Mouse (Mus musculus) heart, embryonic 14.5 days (tissue): ENCODE results near the gene Vdac1. TPM values are rescaled to one million over a fixed set of nuclear protein-coding genes. Genes with fewer than 3 reads are reported as not detected.
"Not testable (repeated sequence)": the region's sequence is repeated elsewhere in the genome, so short reads cannot be mapped to it uniquely, and the experiment has no call there.

ENCODE experiments used
- ATAC-seq: fragments of 200-750 bp; cut with Nextera tagmentation; 2 replicates; pipeline ENCODE4 v1.8.0; 2017; ENCODE audit warnings: low read depth, moderate TSS enrichment; ENCODE audit not compliant: insufficient number of reproducible peaks, insufficient read depth, low FRiP score
- H3K27ac ChIP-seq, 2 experiments: fragments of 200-500 bp in 1 of 2; fragments of 300-500 bp in 1 of 2; sonication (generic) in 1 of 2; replicated peaks in 1 of 2; 2 replicates each; pipeline ENCODE4 v1.5.1; 2012 to 2014; ENCODE audit warnings: low read depth in 2 of 2, low read length in 2 of 2, control low read depth in 1 of 2, mild to moderate bottlenecking in 1 of 2, mixed read lengths in 1 of 2; ENCODE audit not compliant: control insufficient read depth in 1 of 2, insufficient read depth in 1 of 2
- H3K27me3 ChIP-seq: fragments of 300-500 bp; sonication (generic); 2 replicates; pipeline ENCODE4 v1.6.1; 2014; ENCODE audit warnings: mild to moderate bottlenecking, low read length, control low read depth; ENCODE audit not compliant: control insufficient read depth, insufficient read depth
- H3K36me3 ChIP-seq: fragments of 300-500 bp; sonication (generic); 2 replicates; pipeline ENCODE4 v1.6.1; 2014; ENCODE audit warnings: mild to moderate bottlenecking, control low read depth, low read length, mixed read lengths; ENCODE audit not compliant: control insufficient read depth, insufficient read depth
- H3K4me1 ChIP-seq, 2 experiments: fragments of 200-500 bp in 1 of 2; fragments of 300-500 bp in 1 of 2; sonication (generic) in 1 of 2; 2 replicates each; pipeline ENCODE4 v1.6.1; 2012 to 2014; ENCODE audit warnings: low read length in 2 of 2, control low read depth in 1 of 2, mixed read lengths in 1 of 2; ENCODE audit not compliant: control insufficient read depth in 2 of 2, insufficient read depth in 2 of 2
- H3K4me2 ChIP-seq: fragments of 300-500 bp; sonication (generic); 2 replicates; pipeline ENCODE4 v1.6.1; 2014; ENCODE audit warnings: mild to moderate bottlenecking, low read length
- H3K4me3 ChIP-seq, 2 experiments: fragments of 200-500 bp in 1 of 2; fragments of 300-500 bp in 1 of 2; sonication (generic) in 1 of 2; 2 replicates each; pipeline ENCODE4 v1.5.1; 2012 to 2014; ENCODE audit warnings: low read length in 2 of 2, mild to moderate bottlenecking in 2 of 2, control low read depth in 1 of 2, low read depth in 1 of 2, moderate library complexity in 1 of 2; ENCODE audit not compliant: control insufficient read depth in 1 of 2, insufficient read depth in 1 of 2
- H3K9ac ChIP-seq: fragments of 300-500 bp; sonication (generic); 2 replicates; pipeline ENCODE4 v1.6.1; 2014; ENCODE audit warnings: mild to moderate bottlenecking, low read length
- H3K9me3 ChIP-seq: fragments of 300-500 bp; sonication (generic); 2 replicates; pipeline ENCODE4 v1.6.1; 2016; ENCODE audit warnings: low read length, control low read depth; ENCODE audit not compliant: control insufficient read depth
- WGBS: fragments of 180-500 bp; shearing (Covaris S2); extraction: QIAGEN DNeasy Blood & Tissue Kit; methylation state at CpG from one replicate; pipeline ENCODE4 v1.1.7; 2014; 5-methylcytosine and 5-hydroxymethylcytosine counted together
- polyA plus RNA-seq: library from polyadenylated mRNA; unstranded; fragments of >200 nt; fragmentation: Nextera tagmentation; extraction: Ambion mirVana; gene quantifications from 2 replicates; pipeline ENCODE4 v1.2.1, GENCODE M21; 2014

The Vdac1 gene
- polyA plus RNA-seq, 1 experiment from 2014 or later: 409 TPM

DNA sequence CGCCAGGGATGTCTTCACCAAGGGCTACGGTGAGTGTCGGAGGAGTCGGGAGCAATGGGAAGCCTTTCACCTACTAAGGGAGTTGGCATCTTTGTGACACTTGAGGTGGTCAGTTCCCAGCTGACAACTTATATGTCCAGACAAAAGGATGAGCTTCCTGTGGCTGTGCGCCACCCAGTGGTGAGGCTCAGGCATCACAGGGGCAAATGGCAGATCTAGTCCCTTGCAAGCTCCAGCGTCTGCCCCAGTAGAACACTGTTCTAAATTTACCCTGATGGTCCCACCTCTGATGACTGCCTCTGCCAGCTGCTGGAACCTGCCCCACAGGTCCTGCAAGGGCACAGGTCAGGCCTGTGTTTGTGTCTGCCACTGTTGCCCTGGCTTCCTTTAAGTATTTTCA, 13.7 kb downstream of the Vdac1 start:
- peak; percentile 22; the same call in 1 of the 2 replicates for ATAC-seq
- H3K27ac ChIP-seq: 0 out of 4 replicates have a peak overlapping the region, but pooled peaks of 1 of the 2 experiments have one; percentile 24

DNA sequence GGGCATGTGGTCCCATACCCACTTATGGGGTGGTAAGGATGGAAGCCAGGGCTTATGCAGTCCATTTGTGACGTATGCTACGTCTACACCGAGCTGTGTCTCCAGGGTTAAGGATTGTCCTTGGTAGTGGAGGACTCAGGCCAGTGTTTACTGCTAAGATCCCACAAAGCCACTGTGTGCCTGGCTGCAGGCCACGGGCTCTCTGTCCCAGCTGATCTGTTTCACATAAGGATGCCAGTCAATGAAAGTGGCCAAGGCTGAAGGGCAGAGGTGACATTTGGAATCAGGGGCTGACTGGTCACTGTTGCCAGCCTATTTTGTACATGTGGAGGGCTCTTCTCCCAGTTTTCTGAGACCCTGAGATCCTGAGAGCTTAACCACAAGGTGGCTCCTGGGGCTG, 16.9 kb downstream of the Vdac1 start:
- 81% methylated on average over 4 of the region's 4 CpGs for WGBS
- Histone ChIP-seq H3K4me3 (no peak overlapping the region), H3K27ac (peak overlapping the region; percentile 2 to 24; a peak in 2 of 4 replicates), H3K27me3 (no peaks in the 10 kb centered on the region), H3K36me3 (peaks cover 89% of the 10 kb centered on the region), H3K9me3 (no peaks in the 10 kb centered on the region), H3K4me2 (no peak overlapping the region), H3K9ac (no peak overlapping the region), H3K4me1 (peaks cover 2 to 3% of the 10 kb centered on the region in 2 experiments; a peak in 2 of 4 replicates)
- ATAC-seq: no peak

More for the DNA sequence above, 13.7 kb downstream of the Vdac1 start:
- Histone ChIP-seq H3K4me1 (peaks cover 13 to 27% of the 10 kb centered on the region in 2 experiments), H3K27me3 (no peaks in the 10 kb centered on the region), H3K9me3 (no peaks in the 10 kb centered on the region), H3K36me3 (peaks cover 57% of the 10 kb centered on the region), H3K9ac (no peak overlapping the region), H3K4me2 (no peak overlapping the region), H3K4me3 (no peak overlapping the region)
- 55% methylated on average over 6 of the region's 6 CpGs for WGBS

DNA sequence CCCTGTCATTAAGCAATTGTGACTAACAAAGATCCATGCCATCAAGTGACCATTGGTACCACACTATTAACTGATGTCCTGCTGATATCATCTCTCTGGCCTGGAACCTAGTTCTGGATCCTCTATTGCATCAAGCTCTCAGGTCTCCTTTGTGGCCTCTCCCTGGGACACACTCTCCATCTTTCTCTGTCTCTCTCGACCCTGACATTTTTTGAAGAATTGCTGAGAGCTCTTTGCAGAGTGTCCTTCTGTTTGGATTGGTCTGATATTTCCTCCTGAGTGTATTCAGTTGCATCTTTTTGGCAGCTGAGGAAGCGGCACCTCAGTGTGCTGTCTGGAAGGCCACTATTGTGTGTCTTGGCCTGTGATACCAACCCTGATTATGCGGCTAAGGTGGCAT, 18.6 kb downstream of the Vdac1 start:
- Histone ChIP-seq H3K4me2 (no peak overlapping the region), H3K9ac (no peak overlapping the region), H3K27ac (no peak overlapping the region), H3K36me3 (peaks cover 100% of the 10 kb centered on the region), H3K9me3 (no peaks in the 10 kb centered on the region), H3K27me3 (no peaks in the 10 kb centered on the region), H3K4me1 (peaks cover 2 to 3% of the 10 kb centered on the region in 2 experiments; a peak in 2 of 4 replicates), H3K4me3 (no peak overlapping the region)
- ATAC-seq: no peak
- 94% methylated on average over 3 of the region's 3 CpGs for WGBS

GRCm38 (mm10) chr11:52383741-52384140, 23.1 kb downstream of the Vdac1 start:
- no peak overlapping the region for H3K9ac ChIP-seq
- no peak for ATAC-seq
- peaks cover 100% of the 10 kb centered on the region for H3K36me3 ChIP-seq
- no peaks in the 10 kb centered on the region for H3K9me3 ChIP-seq
- H3K27ac ChIP-seq: no peak overlapping the region
- H3K4me3 ChIP-seq: no peak overlapping the region
- H3K4me2 ChIP-seq: no peak overlapping the region
- no peaks in the 10 kb centered on the region for H3K27me3 ChIP-seq
- H3K4me1 ChIP-seq: no peaks in the 10 kb centered on the region
- 93% methylated on average over 14 of the region's 14 CpGs for WGBS

DNA sequence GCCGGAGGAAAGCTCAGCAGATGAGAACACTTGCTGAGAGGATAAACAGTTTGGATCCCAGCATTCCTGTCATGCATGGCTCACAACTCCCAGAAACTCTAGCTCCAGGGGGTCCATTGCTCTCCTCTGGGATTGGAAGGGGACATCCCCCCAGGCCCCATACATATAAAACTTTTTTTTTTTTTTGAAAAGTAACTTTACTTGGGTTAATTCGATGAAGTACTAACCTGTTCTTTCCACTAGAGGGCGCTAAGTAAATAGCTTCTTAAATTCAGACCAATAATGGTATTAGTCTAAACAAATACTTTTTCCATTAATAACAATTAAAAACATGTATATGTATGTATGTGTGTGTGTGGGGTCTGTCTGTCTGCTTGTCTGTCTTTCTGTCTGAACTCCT, 24.0 kb downstream of the Vdac1 start:
- Histone ChIP-seq H3K4me3 (no peak overlapping the region), H3K9me3 (no peaks in the 10 kb centered on the region), H3K4me2 (no peak overlapping the region), H3K9ac (no peak overlapping the region), H3K4me1 (no peaks in the 10 kb centered on the region), H3K36me3 (peaks cover 99% of the 10 kb centered on the region), H3K27ac (no peak overlapping the region), H3K27me3 (no peaks in the 10 kb centered on the region)
- no peak for ATAC-seq
- WGBS: 58% methylated on average over 3 of the region's 3 CpGs

- no peak overlapping the region for H3K4me3 ChIP-seq
- H3K4me2 ChIP-seq: no peak overlapping the region
- H3K4me1 ChIP-seq: no peaks in the 10 kb centered on the region
- WGBS: 62% methylated on average over 3 of the region's 3 CpGs
- ATAC-seq: no peak
- H3K27ac ChIP-seq: no peak overlapping the region; a peak in 2 of 4 replicates
- no peaks in the 10 kb centered on the region for H3K27me3 ChIP-seq
- peaks cover 88% of the 10 kb centered on the region for H3K36me3 ChIP-seq
- H3K9ac ChIP-seq: no peak overlapping the region
- no peaks in the 10 kb centered on the region for H3K9me3 ChIP-seq
These were observed 26.2 kb downstream of the Vdac1 start for GRCm38 (mm10) chr11:52386892-52387291.

- 87% methylated on average over 12 of the region's 12 CpGs for WGBS
- no peak for ATAC-seq
These were observed 27.5 kb downstream of the Vdac1 start for GRCm38 (mm10) chr11:52388150-52388549.

GRCm38 (mm10) chr11:52388979-52389378, 28.3 kb downstream of the Vdac1 start:
- H3K36me3 ChIP-seq: peaks cover 71% of the 10 kb centered on the region
- 97% methylated on average over 5 of the region's 5 CpGs for WGBS
- H3K27me3 ChIP-seq, ATAC-seq, H3K4me1 ChIP-seq, H3K27ac ChIP-seq, H3K4me2 ChIP-seq, H3K9ac ChIP-seq, H3K9me3 ChIP-seq, H3K4me3 ChIP-seq: not testable (repeated sequence)

More at GRCm38 (mm10) chr11:52388150-52388549, 27.5 kb downstream of the Vdac1 start:
- Histone ChIP-seq H3K4me1 (no peaks in the 10 kb centered on the region), H3K27me3 (no peaks in the 10 kb centered on the region), H3K9me3 (no peaks in the 10 kb centered on the region), H3K36me3 (peaks cover 79% of the 10 kb centered on the region), H3K9ac (no peak overlapping the region), H3K27ac (no peak overlapping the region), H3K4me2 (no peak overlapping the region), H3K4me3 (no peak overlapping the region)
